Mouse (Mus musculus) myocyte (in vitro differentiated cells): ENCODE data around the gene Lce3a. TPM values are rescaled to one million over a fixed set of nuclear protein-coding genes. Genes with fewer than 3 reads are reported as not detected.

ENCODE experiments used
- H3K27me3 ChIP-seq: one replicate; pipeline ENCODE4 v1.6.1; 2011; ENCODE audit not compliant: control insufficient read depth, insufficient read depth, insufficient read length
- H3K36me3 ChIP-seq: one replicate; pipeline ENCODE4 v1.6.1; 2011; ENCODE audit not compliant: control insufficient read depth, insufficient read depth
- H3K4me2 ChIP-seq: one replicate; pipeline ENCODE4 v1.6.1; 2011; ENCODE audit warnings: low read depth, control low read depth
- H3K4me3 ChIP-seq: one replicate; pipeline ENCODE4 v1.5.1; 2011; ENCODE audit warnings: mild to moderate bottlenecking, control low read depth, moderate library complexity
- H3K79me2 ChIP-seq: one replicate; pipeline ENCODE4 v1.6.1; 2011; ENCODE audit not compliant: control insufficient read depth, insufficient read depth
- H3ac ChIP-seq: one replicate; pipeline ENCODE4 v1.6.1; 2011; ENCODE audit not compliant: control insufficient read depth, insufficient read length
- CEBPB ChIP-seq: IDR thresholded peaks from 2 replicates; pipeline ENCODE4 v1.6.1; 2011; ENCODE audit warnings: mild to moderate bottlenecking, moderate library complexity; ENCODE audit not compliant: poor library complexity, insufficient read depth, severe bottlenecking
- E2F4 ChIP-seq: IDR thresholded peaks from one replicate; pipeline ENCODE4 v1.6.1; 2011; ENCODE audit warnings: mild to moderate bottlenecking, control low read depth, moderate library complexity; ENCODE audit not compliant: insufficient read depth
- MAX ChIP-seq: IDR thresholded peaks from one replicate; pipeline ENCODE4 v1.6.1; 2011; ENCODE audit warnings: low read depth, mild to moderate bottlenecking, control low read depth
- MYOD1 ChIP-seq, 3 experiments: IDR thresholded peaks; one replicate each; pipeline ENCODE4 v1.6.1; 2011; ENCODE audit warnings: control low read depth in 2 of 3, low read depth in 2 of 3, mild to moderate bottlenecking in 2 of 3, moderate library complexity in 1 of 3; ENCODE audit not compliant: insufficient read length in 2 of 3, control insufficient read depth in 1 of 3
- MYOG ChIP-seq, 3 experiments: IDR thresholded peaks; one replicate each; pipeline ENCODE4 v1.6.1; 2011; ENCODE audit warnings: control low read depth in 2 of 3, low read depth in 2 of 3, mild to moderate bottlenecking in 2 of 3; ENCODE audit not compliant: insufficient read length in 2 of 3, control insufficient read depth in 1 of 3, insufficient read depth in 1 of 3
- POLR2A ChIP-seq: IDR thresholded peaks from one replicate; pipeline ENCODE4 v1.6.1; 2011; ENCODE audit warnings: low read depth, mild to moderate bottlenecking, control low read depth, moderate library complexity; ENCODE audit not compliant: insufficient read length
- POLR2AphosphoS2 ChIP-seq: IDR thresholded peaks from one replicate; pipeline ENCODE4 v1.6.1; 2011; ENCODE audit warnings: low read depth, control low read depth; ENCODE audit not compliant: insufficient read length
- REST ChIP-seq: IDR thresholded peaks from one replicate; pipeline ENCODE4 v1.6.1; 2011; ENCODE audit warnings: mild to moderate bottlenecking, control low read depth, moderate library complexity; ENCODE audit not compliant: insufficient read depth, insufficient read length
- SRF ChIP-seq: IDR thresholded peaks from one replicate; pipeline ENCODE4 v1.6.1; 2011; ENCODE audit warnings: low read depth; ENCODE audit not compliant: control insufficient read depth, insufficient read length
- TCF12 ChIP-seq: IDR thresholded peaks from one replicate; pipeline ENCODE4 v1.6.1; 2011; ENCODE audit warnings: mild to moderate bottlenecking, control low read depth; ENCODE audit not compliant: poor library complexity, insufficient read depth, severe bottlenecking
- TCF3 ChIP-seq: IDR thresholded peaks from one replicate; pipeline ENCODE4 v1.6.1; 2011; ENCODE audit warnings: low read depth, control low read depth; ENCODE audit not compliant: insufficient read length
- USF1 ChIP-seq: IDR thresholded peaks from one replicate; pipeline ENCODE4 v1.6.1; 2011; ENCODE audit warnings: low read depth, mild to moderate bottlenecking, control low read depth, moderate library complexity
- polyA plus RNA-seq: library from polyadenylated mRNA; unstranded; fragments of >200 nt; fragmentation: generic; extraction: Trizol; gene quantifications from one replicate; pipeline ENCODE4 v1.2.1, GENCODE M21; 2012; ENCODE audit warnings: missing spikeins

The Lce3a gene
- polyA plus RNA-seq = not detected

DNA sequence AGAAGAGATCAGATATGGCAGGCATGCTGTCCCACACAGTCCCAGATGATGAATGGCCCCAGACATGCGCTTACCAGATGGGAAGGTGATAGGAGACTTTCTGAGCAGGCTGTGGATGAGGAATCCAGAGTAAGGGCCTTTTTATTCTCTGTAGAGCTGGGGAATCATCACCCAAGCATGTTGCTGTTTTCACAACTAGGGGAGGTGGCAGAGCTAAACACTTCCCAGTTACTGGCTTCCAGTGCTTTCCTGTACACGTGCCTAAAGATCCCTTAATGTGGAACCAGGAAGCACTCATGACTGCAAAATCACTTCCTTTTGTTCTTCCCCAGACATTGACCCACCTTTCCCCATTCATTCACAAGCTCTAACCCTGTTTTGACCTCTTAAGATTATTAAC lies at the start of gene Lce3a:
Gene Lce3a, minus strand, starts transcription at position 101 of the 400 bp plus-strand sequence.
- no peak within 1 kb of the TSS for H3K4me3 ChIP-seq
- no peaks in the 10 kb centered on the region for H3K36me3 ChIP-seq
- TF ChIP-seq MAX (no peak), MYOD1 (IDR thresholded peaks at IDR 0.05; ENCODE audit: control insufficient read depth in 1 of 3, insufficient read length in 2 of 3, low read depth in 2 of 3) (no peak), MYOG (IDR thresholded peaks at IDR 0.05; ENCODE audit: control insufficient read depth in 1 of 3, insufficient read depth in 1 of 3, insufficient read length in 2 of 3, low read depth in 2 of 3) (no peak), POLR2A (no peak), REST (no peak), TCF3 (no peak), E2F4 (no peak), POLR2AphosphoS2 (no peak), USF1 (no peak), CEBPB (no peak), TCF12 (no peak), SRF (no peak)
- H3K27me3 ChIP-seq = no peaks in the 10 kb centered on the region
- no peaks in the 10 kb centered on the region for H3K79me2 ChIP-seq
- H3K4me2 ChIP-seq = no peak within 1 kb of the TSS
- no peak within 1 kb of the TSS for H3ac ChIP-seq

DNA sequence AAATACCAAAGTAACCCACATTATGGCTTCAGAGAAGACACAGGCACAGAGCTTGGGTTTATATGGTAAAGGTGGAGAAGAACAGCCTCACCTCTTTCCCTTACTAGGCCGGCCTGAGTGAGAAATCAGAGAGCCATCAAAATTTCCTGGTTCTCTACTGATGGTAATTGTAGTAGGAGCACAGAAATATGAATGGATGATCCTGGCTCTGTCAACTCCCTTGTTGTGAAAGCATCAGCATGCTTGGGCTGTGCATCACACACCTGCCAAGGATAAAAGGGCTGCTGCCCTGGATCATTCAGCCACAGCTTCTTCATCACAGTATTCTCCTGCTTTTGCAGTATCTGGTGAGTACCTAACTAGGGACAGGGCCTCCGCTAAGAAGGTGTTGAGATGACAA lies 40.7 kb upstream of the Lce3a start, which contains the start of gene Lce3e:
Gene Lce3e, plus strand, starts transcription at position 301 of the 400 bp plus-strand sequence.
- no peak for TF ChIP-seq E2F4
- no peak for TF ChIP-seq USF1
- no peak for TF ChIP-seq TCF12
- no peak for TF ChIP-seq MAX
- no peak for TF ChIP-seq REST
- TF ChIP-seq MYOD1 (IDR thresholded peaks at IDR 0.05; ENCODE audit: control insufficient read depth in 1 of 3, insufficient read length in 2 of 3, low read depth in 2 of 3) = no peak
- TF ChIP-seq TCF3 = no peak
- no peak for TF ChIP-seq SRF
- no peak for TF ChIP-seq POLR2AphosphoS2
- H3K79me2 ChIP-seq = no peaks in the 10 kb centered on the region
- H3K4me3 ChIP-seq = no peak within 1 kb of the TSS
- no peaks in the 10 kb centered on the region for H3K27me3 ChIP-seq
- no peak within 1 kb of the TSS for H3K4me2 ChIP-seq
- H3ac ChIP-seq = no peak within 1 kb of the TSS
- no peaks in the 10 kb centered on the region for H3K36me3 ChIP-seq

DNA sequence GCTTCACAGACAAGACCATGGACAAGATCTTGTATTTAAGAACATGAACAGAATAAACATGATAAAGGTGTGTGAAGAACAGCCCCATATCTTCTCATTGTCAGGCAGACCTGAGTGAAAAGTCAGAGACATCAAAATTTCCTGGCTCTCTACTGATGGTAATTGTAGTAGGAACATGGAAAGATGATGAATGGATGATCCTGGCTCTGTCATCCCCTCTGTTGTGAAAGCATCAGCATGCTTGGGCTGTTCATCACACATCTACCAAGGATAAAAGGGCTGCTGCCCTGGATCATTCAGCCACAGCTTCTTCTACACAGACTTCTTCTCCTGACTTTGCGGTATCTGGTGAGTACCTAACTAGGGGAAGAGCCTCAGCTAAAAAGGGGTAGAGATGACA lies 31.1 kb upstream of the Lce3a start, which contains the start of gene Lce3d:
Gene Lce3d, plus strand, starts transcription at position 301 of the 400 bp plus-strand sequence.
- TF ChIP-seq SRF (no peak), MAX (no peak), USF1 (no peak), REST (no peak), CEBPB (no peak)
- H3K4me2 ChIP-seq = no peak within 1 kb of the TSS
- no peaks in the 10 kb centered on the region for H3K27me3 ChIP-seq
- no peak within 1 kb of the TSS for H3K4me3 ChIP-seq
- H3K36me3 ChIP-seq = no peaks in the 10 kb centered on the region
- H3K79me2 ChIP-seq = no peaks in the 10 kb centered on the region
- no peak within 1 kb of the TSS for H3ac ChIP-seq

DNA sequence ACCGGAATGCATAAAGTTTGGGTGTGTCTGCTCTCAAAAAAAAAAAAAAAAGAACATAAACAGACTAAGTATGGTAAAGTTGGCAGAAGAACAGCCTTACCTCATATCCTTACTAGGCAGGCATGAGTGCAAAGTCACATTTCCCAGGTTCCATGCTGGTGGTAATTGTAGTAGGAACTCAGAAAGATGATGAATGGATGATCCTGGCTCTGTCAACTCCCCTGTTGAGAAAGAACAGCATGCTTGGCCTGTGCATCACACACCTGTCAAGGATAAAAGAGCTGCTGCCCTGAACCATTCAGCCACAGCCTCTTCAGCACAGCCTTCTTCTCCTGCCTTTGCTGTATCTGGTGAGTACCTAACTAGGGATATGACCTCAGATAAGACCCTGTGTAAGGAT lies 18.2 kb upstream of the Lce3a start, which contains the start of gene Lce3c:
Gene Lce3c, plus strand, starts transcription at position 301 of the 400 bp plus-strand sequence.
- Histone ChIP-seq H3K4me3 (no peak within 1 kb of the TSS), H3K4me2 (no peak within 1 kb of the TSS), H3ac (no peak within 1 kb of the TSS), H3K27me3 (no peaks in the 10 kb centered on the region), H3K36me3 (no peaks in the 10 kb centered on the region), H3K79me2 (no peaks in the 10 kb centered on the region)
- TF ChIP-seq MYOG (IDR thresholded peaks at IDR 0.05; ENCODE audit: control insufficient read depth in 1 of 3, insufficient read depth in 1 of 3, insufficient read length in 2 of 3, low read depth in 2 of 3) = no peak

DNA sequence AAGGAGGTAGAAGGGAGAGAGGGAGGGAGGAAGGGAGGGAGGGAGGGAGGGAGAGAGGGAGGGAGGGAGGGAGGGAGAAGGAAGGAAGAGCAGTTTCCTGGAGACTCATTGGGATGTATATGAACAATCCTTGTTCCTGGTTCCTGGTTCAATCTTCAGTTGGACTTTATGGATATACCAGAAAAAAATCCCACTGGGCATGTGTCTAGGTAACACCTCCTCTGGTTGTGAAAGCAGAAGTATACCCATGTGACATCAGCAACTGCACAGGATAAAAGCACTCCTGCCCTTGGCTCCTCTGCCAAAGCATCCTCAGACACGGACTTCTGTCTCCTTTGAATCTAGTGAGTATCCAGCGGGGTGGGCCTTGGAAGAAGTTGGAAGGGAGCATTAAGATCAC lies 6.6 kb upstream of the Lce3a start, which contains the start of gene Lce3b:
Gene Lce3b, plus strand, starts transcription at position 301 of the 400 bp plus-strand sequence.
- Histone ChIP-seq H3K4me3 (no peak within 1 kb of the TSS), H3K36me3 (no peaks in the 10 kb centered on the region), H3K4me2 (no peak within 1 kb of the TSS), H3K27me3 (no peaks in the 10 kb centered on the region), H3K79me2 (no peaks in the 10 kb centered on the region), H3ac (no peak within 1 kb of the TSS)
- TF ChIP-seq USF1 (no peak), SRF (no peak), TCF3 (no peak), POLR2AphosphoS2 (no peak), TCF12 (no peak), MYOG (IDR thresholded peaks at IDR 0.05; ENCODE audit: control insufficient read depth in 1 of 3, insufficient read depth in 1 of 3, insufficient read length in 2 of 3, low read depth in 2 of 3) (no peak), CEBPB (no peak), E2F4 (no peak)
